Comparison of ENCODE assay signal across 26 mouse cellular contexts in the genomic region with DNA sequence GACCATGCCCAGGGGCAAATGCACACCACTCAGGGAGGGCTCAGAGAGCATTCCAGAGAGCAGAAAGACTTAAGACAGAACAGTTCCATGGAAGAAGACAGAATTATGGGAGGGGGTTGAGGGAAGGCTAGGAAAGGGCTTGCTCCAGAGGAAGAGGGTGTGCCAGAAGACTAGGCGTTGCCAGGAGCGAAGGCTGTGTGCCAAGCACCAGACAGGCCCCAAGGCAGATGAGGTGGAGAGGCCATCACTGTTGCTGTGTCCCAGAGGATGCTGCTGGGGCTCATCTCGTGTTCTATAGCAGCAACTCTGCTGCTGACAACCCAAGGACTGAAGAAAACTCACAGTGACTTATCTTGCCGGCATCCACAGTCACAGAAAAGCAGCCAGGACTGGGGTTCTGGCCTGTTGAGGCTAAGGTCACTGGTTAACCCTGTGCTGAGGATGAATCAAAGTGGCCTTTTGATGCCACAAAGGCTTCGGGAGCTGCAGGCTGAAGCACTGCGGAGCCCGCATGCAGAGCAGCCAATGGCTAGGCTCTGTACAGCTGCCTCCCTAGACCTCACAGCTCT. TPM values are rescaled to one million over a fixed set of nuclear protein-coding genes. Genes with fewer than 3 reads are reported as not detected.
DNase-seq lines count a peak whose midpoint lies in the region; ATAC-seq and TF ChIP-seq lines count a peak whose summit lies in the region.
"Had no signal": no experiment of that assay in that cellular context is flagged by ENCODE, and none has a peak within 500 bp of the region (broad histone marks: within the 10 kb centered on the region; RNA-seq: fewer than 3 reads in every experiment).

No protein-coding gene starts in this region.

- 17% methylated on average over 7 of the region's 7 CpGs for WGBS in cerebellum, adult 2 months
- 70% methylated on average over 7 of the region's 7 CpGs for WGBS in lung, postnatal 0 days

- peak; percentile 76 for DNase-seq in adrenal gland, adult 2 months
- DNase-seq in adrenal gland, postnatal 25 days: no peak
- peak; percentile 66 for DNase-seq in left cerebral cortex, postnatal 4 days
- DNase-seq in left cerebral cortex, adult 18-20 months (ENCODE audit: low spot score in 2 of 2): no peak
- peak; percentile 62 to 68 for DNase-seq in cerebellum, adult 2 months
- peak; percentile 54 to 58 for DNase-seq in cerebellum, postnatal 36 days
- no peak for DNase-seq in ovary, postnatal 10 days (ENCODE audit: low spot score)
- no peak for DNase-seq in lung, postnatal 0 days (ENCODE audit: low spot score)
- DNase-seq: heart, postnatal 10 days; kidney, postnatal 36 days; lung, adult 2 months; midbrain, embryonic 14.5 days; right cerebral cortex, postnatal 25 days; thymus, adult 18-20 months had no signal

- no peak for TF ChIP-seq CTCF in cerebellum, adult 2 months (IDR thresholded peaks at IDR 0.05; ENCODE audit: borderline replicate concordance, insufficient read depth, low read depth, low read length)
- TF ChIP-seq CTCF in lung, postnatal 0 days (IDR thresholded peaks at IDR 0.05): no peak

- peaks cover 69% of the 10 kb centered on the region for H3K4me1 ChIP-seq in cerebellum, adult 2 months (ENCODE audit: control insufficient read depth, insufficient read depth, low read length)
- H3K4me1 ChIP-seq in lung, postnatal 0 days (ENCODE audit: insufficient read depth, low read depth, low read length): no peaks in the 10 kb centered on the region

- no peak for TF ChIP-seq POLR2A in cerebellum, adult 2 months (IDR thresholded peaks at IDR 0.05; ENCODE audit: borderline replicate concordance, insufficient read depth, low read length)

- H3K27me3 ChIP-seq in cerebellum, adult 2 months (ENCODE audit: control insufficient read depth, insufficient read depth, low read length): no peaks in the 10 kb centered on the region
- no peaks in the 10 kb centered on the region for H3K27me3 ChIP-seq in lung, postnatal 0 days (replicated peaks; ENCODE audit: insufficient read depth, low read length)
- H3K27me3 ChIP-seq: embryonic facial prominence, embryonic 12.5 days; hindbrain, embryonic 13.5 days; intestine, embryonic 15.5 days; limb, embryonic 12.5 days; liver, embryonic 12.5 days; stomach, embryonic 15.5 days had no signal

- no peak for ATAC-seq in lung, postnatal 0 days
- ATAC-seq: activated CD4-positive, CD25-positive, alpha-beta regulatory T cell, adult 4 months; forebrain, embryonic 16.5 days; intestine, embryonic 15.5 days; liver, embryonic 12.5 days had no signal

- no peak overlapping the region for H3K4me3 ChIP-seq in cerebellum, adult 2 months (replicated peaks; ENCODE audit: insufficient read depth, low read depth, low read length)
- no peak overlapping the region for H3K4me3 ChIP-seq in lung, postnatal 0 days (ENCODE audit: low read depth, low read length)
- H3K4me3 ChIP-seq: embryonic facial prominence, embryonic 12.5 days; heart, embryonic 10.5 days; hindbrain, embryonic 13.5 days; intestine, embryonic 15.5 days; limb, embryonic 12.5 days; liver, embryonic 12.5 days; myocyte; stomach, embryonic 15.5 days had no signal

- H3K9ac ChIP-seq in lung, postnatal 0 days (replicated peaks; ENCODE audit: low read depth): no peak overlapping the region
- H3K9ac ChIP-seq: embryonic facial prominence, embryonic 12.5 days; hindbrain, embryonic 13.5 days; intestine, embryonic 15.5 days; limb, embryonic 12.5 days; liver, embryonic 12.5 days; stomach, embryonic 15.5 days had no signal

- no peak overlapping the region for H3K4me2 ChIP-seq in lung, postnatal 0 days (replicated peaks; ENCODE audit: low read depth, low read length)
- H3K4me2 ChIP-seq: embryonic facial prominence, embryonic 12.5 days; hindbrain, embryonic 13.5 days; intestine, embryonic 15.5 days; limb, embryonic 12.5 days; liver, embryonic 12.5 days; stomach, embryonic 15.5 days had no signal

- H3K36me3 ChIP-seq in lung, postnatal 0 days (ENCODE audit: insufficient read depth, low read length): peaks cover 9% of the 10 kb centered on the region; the same call in 1 of the 2 replicates
- H3K36me3 ChIP-seq: G1E; intestine, embryonic 15.5 days had no signal

- no peak for TF ChIP-seq EP300 in lung, postnatal 0 days (IDR thresholded peaks at IDR 0.05)

- H3K27ac ChIP-seq in cerebellum, adult 2 months (ENCODE audit: insufficient read depth, low read length): peak overlapping the region; percentile 73
- H3K27ac ChIP-seq in lung, postnatal 0 days (ENCODE audit: low read length): no peak overlapping the region
- H3K27ac ChIP-seq: embryonic facial prominence, embryonic 12.5 days; heart, embryonic 10.5 days; hindbrain, embryonic 13.5 days; intestine, embryonic 15.5 days; limb, embryonic 12.5 days; liver, embryonic 12.5 days; macrophage; stomach, embryonic 15.5 days had no signal

- intact Hi-C loops in left cerebral cortex, postnatal 4 days (cut with DNase I): no loop called here

- H3K9me3 ChIP-seq in lung, postnatal 0 days (ENCODE audit: low read length): no peaks in the 10 kb centered on the region
- H3K9me3 ChIP-seq: embryonic facial prominence, embryonic 12.5 days; G1E; heart, embryonic 10.5 days; hindbrain, embryonic 13.5 days; intestine, embryonic 15.5 days; limb, embryonic 12.5 days; liver, embryonic 12.5 days; stomach, embryonic 15.5 days had no signal

RNA-seq across cellular contexts. Expression of a gene that starts 15.6 kb away (rescaled TPM):
- 100 to 1,000 TPM in 1 of 2 experiments, 10 to 100 TPM in 1; 51.2 to 190 TPM for total RNA-seq in adrenal gland, adult 2 months (2021)
- 244 and 584 TPM in 2 replicates for polyA plus RNA-seq in adrenal gland, adult 2 months (2012; rRNA removed)
- 181 and 261 TPM in 2 replicates for total RNA-seq in adrenal gland, postnatal 25 days (2021)
- total RNA-seq in left cerebral cortex, postnatal 4 days (2021): 10 to 100 TPM; 35.9 to 38.8 TPM
- 10 to 100 TPM; 63.4 to 65.3 TPM for total RNA-seq in left cerebral cortex, adult 18-20 months (2021)
- 307 and 318 TPM in 2 replicates for polyA plus RNA-seq in cerebellum, adult 2 months (2012; rRNA removed)
- 40.5 and 54.3 TPM in 2 replicates for polyA plus RNA-seq in lung, postnatal 0 days (2015; fragmentation: Nextera tagmentation; extraction: Ambion mirVana)

Comparison
In these comparisons a context has a peak if more than half of its experiments do, and no peak if none do; other contexts are left out.
1. DNase-seq: peak in adrenal gland, adult 2 months (single experiment), left cerebral cortex, postnatal 4 days (single experiment), cerebellum, adult 2 months (2 of 2) and cerebellum, postnatal 36 days (2 of 2); none in adrenal gland, postnatal 25 days (single experiment), left cerebral cortex, adult 18-20 months (0 of 2), ovary, postnatal 10 days (single experiment) and lung, postnatal 0 days (single experiment).